Mouse (Mus musculus): ENCODE measurements around the gene Corin. TPM values are rescaled to one million over a fixed set of nuclear protein-coding genes. Genes with fewer than 3 reads are reported as not detected.

Gene Corin
- polyA plus RNA-seq, 1 experiment = not detected

DNA sequence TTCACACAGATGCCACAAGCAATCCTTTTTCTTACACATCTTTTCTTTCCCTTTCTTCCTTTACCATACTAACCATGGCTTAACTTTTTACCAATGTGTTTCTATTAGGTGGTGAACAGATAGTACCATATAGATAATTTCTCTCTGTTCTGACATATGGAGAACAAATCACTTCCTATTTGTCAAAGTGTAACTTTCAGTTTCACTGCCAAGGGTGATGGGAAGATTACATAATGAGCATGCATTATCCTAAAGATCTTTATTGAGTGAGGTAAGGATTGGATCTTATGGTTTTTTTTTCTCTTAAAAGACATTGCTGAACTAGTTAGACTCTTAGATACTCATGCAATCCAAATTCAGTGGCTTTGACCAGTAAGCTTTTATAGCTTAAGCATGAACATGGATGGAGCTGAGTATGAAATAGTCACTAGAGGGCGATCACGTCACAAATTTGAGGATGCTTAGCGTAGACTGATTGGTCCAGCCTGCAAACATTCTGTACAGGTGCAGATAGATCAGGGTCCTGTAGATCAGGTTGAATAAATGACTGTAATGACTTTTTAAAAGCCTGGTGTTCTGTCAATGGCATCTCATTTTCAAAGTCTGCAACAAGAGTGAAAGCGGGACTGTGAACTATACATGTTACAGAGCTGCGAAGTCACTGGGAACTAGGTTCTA lies 154.1 kb downstream of the Corin start:
- no peak for TF ChIP-seq POLR2A (IDR thresholded peaks at IDR 0.05; ENCODE audit: borderline replicate concordance, low read depth, low read length)
- no peak for TF ChIP-seq CTCF (IDR thresholded peaks at IDR 0.05; ENCODE audit: low read depth, low read length)
- no peaks in the 10 kb centered on the region for H3K4me1 ChIP-seq (ENCODE audit: control insufficient read depth, insufficient read depth, low read length)
- H3K27ac ChIP-seq (ENCODE audit: insufficient read depth, low read depth, low read length) = no peak overlapping the region
- no peak overlapping the region for H3K4me3 ChIP-seq (ENCODE audit: insufficient read depth, low read length)

DNA sequence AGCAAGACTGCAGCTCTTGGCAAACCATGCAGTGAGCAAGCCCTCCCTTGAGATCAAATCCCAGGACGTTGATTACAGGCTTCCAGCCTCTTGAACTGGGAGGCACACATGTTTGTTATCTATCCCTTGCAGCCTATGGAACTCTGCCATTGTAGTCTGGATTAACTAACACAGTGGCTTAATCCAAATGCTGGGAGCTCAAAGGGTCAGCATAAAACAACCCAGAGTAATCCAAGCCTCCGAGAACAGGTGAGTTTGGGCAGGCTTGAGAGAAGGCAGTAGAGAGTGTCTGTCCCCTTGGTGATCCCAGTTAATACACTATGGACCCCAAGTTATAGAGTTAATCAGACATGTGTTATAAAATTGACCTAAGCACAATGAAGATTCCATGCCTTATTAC lies 155.7 kb downstream of the Corin start:
- Histone ChIP-seq H3K4me3 (ENCODE audit: insufficient read depth, low read length) (no peak overlapping the region), H3K4me1 (ENCODE audit: control insufficient read depth, insufficient read depth, low read length) (no peaks in the 10 kb centered on the region), H3K27ac (ENCODE audit: insufficient read depth, low read depth, low read length) (no peak overlapping the region)
- TF ChIP-seq CTCF (IDR thresholded peaks at IDR 0.05; ENCODE audit: low read depth, low read length) = no peak
- no peak for TF ChIP-seq POLR2A (IDR thresholded peaks at IDR 0.05; ENCODE audit: borderline replicate concordance, low read depth, low read length)

- TF ChIP-seq POLR2A (IDR thresholded peaks at IDR 0.05; ENCODE audit: borderline replicate concordance, low read depth, low read length) (no peak), CTCF (IDR thresholded peaks at IDR 0.05; ENCODE audit: low read depth, low read length) (no peak)
- Histone ChIP-seq H3K4me1 (ENCODE audit: control insufficient read depth, insufficient read depth, low read length) (no peaks in the 10 kb centered on the region), H3K4me3 (ENCODE audit: insufficient read depth, low read length) (no peak overlapping the region), H3K27ac (ENCODE audit: insufficient read depth, low read depth, low read length) (no peak overlapping the region)
These were observed 168.4 kb downstream of the Corin start for GRCm38 (mm10) chr5:72335873-72336272.

GRCm38 (mm10) chr5:72332901-72333300 lies 171.4 kb downstream of the Corin start:
- Histone ChIP-seq H3K27ac (ENCODE audit: insufficient read depth, low read depth, low read length) (no peak overlapping the region), H3K4me1 (ENCODE audit: control insufficient read depth, insufficient read depth, low read length) (no peaks in the 10 kb centered on the region), H3K4me3 (ENCODE audit: insufficient read depth, low read length) (no peak overlapping the region)
- TF ChIP-seq POLR2A (IDR thresholded peaks at IDR 0.05; ENCODE audit: borderline replicate concordance, low read depth, low read length) = no peak
- no peak for TF ChIP-seq CTCF (IDR thresholded peaks at IDR 0.05; ENCODE audit: low read depth, low read length)

DNA sequence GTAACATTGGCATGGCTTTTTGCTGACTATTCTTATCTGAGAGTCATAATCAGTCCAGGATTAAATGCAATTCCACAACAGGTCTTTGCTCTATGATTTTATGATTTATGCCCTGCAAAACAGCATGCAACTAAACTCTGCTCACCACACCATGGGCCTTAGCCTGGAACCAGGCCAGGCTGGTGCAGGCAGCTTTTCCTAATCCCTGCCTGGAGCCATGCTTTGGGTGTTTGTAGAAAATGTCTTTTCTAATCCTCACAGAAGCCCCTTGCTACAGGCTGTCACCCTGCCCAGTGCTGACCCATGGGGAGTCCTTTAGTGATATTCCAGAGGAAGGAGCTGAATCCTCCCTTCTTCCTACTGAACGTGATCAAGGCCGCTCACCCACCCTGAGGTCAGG lies 173.1 kb downstream of the Corin start:
- no peak for TF ChIP-seq CTCF (IDR thresholded peaks at IDR 0.05; ENCODE audit: low read depth, low read length)
- Histone ChIP-seq H3K27ac (ENCODE audit: insufficient read depth, low read depth, low read length) (no peak overlapping the region), H3K4me3 (ENCODE audit: insufficient read depth, low read length) (no peak overlapping the region), H3K4me1 (ENCODE audit: control insufficient read depth, insufficient read depth, low read length) (no peaks in the 10 kb centered on the region)

GRCm38 (mm10) chr5:72330648-72331047 lies 173.6 kb downstream of the Corin start:
- no peak overlapping the region for H3K27ac ChIP-seq (ENCODE audit: insufficient read depth, low read depth, low read length)
- no peak overlapping the region for H3K4me3 ChIP-seq (ENCODE audit: insufficient read depth, low read length)
- TF ChIP-seq POLR2A (IDR thresholded peaks at IDR 0.05; ENCODE audit: borderline replicate concordance, low read depth, low read length) (no peak), CTCF (IDR thresholded peaks at IDR 0.05; ENCODE audit: low read depth, low read length) (no peak)
- no peaks in the 10 kb centered on the region for H3K4me1 ChIP-seq (ENCODE audit: control insufficient read depth, insufficient read depth, low read length)

DNA sequence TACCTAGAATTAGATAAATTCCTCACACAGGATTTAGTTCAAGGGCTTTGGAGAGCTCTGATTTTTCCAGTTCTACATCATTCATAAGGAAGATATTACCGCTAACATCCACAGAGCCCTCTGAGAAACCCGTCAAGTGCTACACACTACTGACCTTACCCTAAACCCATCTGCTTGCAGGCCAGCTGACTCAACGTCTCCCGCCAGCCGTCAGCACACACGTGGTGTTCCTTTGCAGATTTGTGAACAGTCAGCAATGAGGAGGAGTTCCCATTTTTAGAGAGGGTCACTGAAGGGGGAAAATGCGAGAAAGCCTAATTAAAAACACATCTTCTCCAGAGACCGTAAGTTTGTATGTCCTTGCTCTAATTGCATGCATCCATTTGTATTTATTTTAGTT lies 174.8 kb downstream of the Corin start:
- H3K27ac ChIP-seq (ENCODE audit: insufficient read depth, low read depth, low read length) = no peak overlapping the region
- H3K4me3 ChIP-seq (ENCODE audit: insufficient read depth, low read length) = no peak overlapping the region
- TF ChIP-seq CTCF (IDR thresholded peaks at IDR 0.05; ENCODE audit: low read depth, low read length) (no peak), POLR2A (IDR thresholded peaks at IDR 0.05; ENCODE audit: borderline replicate concordance, low read depth, low read length) (no peak)
- H3K4me1 ChIP-seq (ENCODE audit: control insufficient read depth, insufficient read depth, low read length) = no peaks in the 10 kb centered on the region

- H3K4me3 ChIP-seq (ENCODE audit: insufficient read depth, low read length) = no peak overlapping the region
- H3K27ac ChIP-seq (ENCODE audit: insufficient read depth, low read depth, low read length) = no peak overlapping the region
- TF ChIP-seq POLR2A (IDR thresholded peaks at IDR 0.05; ENCODE audit: borderline replicate concordance, low read depth, low read length) (no peak), CTCF (IDR thresholded peaks at IDR 0.05; ENCODE audit: low read depth, low read length) (no peak)
- H3K4me1 ChIP-seq (ENCODE audit: control insufficient read depth, insufficient read depth, low read length) = no peaks in the 10 kb centered on the region
These were observed 189.0 kb downstream of the Corin start for GRCm38 (mm10) chr5:72315282-72315681.

DNA sequence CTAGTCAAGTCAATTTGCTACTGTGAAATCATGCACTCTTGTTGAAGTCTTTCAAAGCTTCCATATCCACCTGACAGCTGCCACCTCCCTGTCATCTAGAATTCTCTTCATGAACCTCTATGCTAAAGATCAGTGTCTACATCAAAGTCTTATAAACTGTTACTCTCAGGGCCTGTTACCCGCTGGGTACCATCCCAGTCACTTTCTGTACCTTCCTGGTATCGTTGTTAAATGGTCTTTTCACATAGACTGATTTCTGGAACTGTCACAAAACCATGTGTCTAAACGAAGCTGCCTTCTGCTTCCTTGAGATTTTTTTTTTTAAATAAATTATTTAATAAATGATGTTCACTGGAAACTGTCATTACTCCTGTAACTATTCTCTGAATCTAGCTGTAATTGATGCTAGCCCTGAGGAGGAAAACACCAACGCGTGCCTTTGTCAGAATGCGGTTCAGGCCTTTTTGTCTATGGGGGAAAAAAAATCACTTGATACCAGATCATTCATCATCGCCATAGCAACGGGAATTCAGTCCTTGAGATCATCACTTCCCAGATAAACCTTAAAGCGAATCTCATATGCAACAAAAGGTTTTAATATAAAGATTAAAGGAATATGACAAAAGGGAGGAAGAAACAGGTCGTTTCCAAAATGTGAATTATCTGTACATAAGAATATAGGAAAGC lies 205.7 kb downstream of the Corin start:
- Histone ChIP-seq H3K27ac (ENCODE audit: insufficient read depth, low read depth, low read length) (no peak overlapping the region), H3K4me1 (ENCODE audit: control insufficient read depth, insufficient read depth, low read length) (no peaks in the 10 kb centered on the region), H3K4me3 (ENCODE audit: insufficient read depth, low read length) (no peak overlapping the region)
- TF ChIP-seq CTCF (IDR thresholded peaks at IDR 0.05; ENCODE audit: low read depth, low read length) = no peak
- no peak for TF ChIP-seq POLR2A (IDR thresholded peaks at IDR 0.05; ENCODE audit: borderline replicate concordance, low read depth, low read length)

GRCm38 (mm10) chr5:72285077-72285476 lies 219.2 kb downstream of the Corin start:
- no peaks in the 10 kb centered on the region for H3K4me1 ChIP-seq (ENCODE audit: control insufficient read depth, insufficient read depth, low read length)
- TF ChIP-seq POLR2A (IDR thresholded peaks at IDR 0.05; ENCODE audit: borderline replicate concordance, low read depth, low read length) (no peak), CTCF (IDR thresholded peaks at IDR 0.05; ENCODE audit: low read depth, low read length) (no peak)
- no peak overlapping the region for H3K4me3 ChIP-seq (ENCODE audit: insufficient read depth, low read length)
- no peak overlapping the region for H3K27ac ChIP-seq (ENCODE audit: insufficient read depth, low read depth, low read length)

All from bone marrow macrophage, adult 2 months (primary cell).